In the genomic region with DNA sequence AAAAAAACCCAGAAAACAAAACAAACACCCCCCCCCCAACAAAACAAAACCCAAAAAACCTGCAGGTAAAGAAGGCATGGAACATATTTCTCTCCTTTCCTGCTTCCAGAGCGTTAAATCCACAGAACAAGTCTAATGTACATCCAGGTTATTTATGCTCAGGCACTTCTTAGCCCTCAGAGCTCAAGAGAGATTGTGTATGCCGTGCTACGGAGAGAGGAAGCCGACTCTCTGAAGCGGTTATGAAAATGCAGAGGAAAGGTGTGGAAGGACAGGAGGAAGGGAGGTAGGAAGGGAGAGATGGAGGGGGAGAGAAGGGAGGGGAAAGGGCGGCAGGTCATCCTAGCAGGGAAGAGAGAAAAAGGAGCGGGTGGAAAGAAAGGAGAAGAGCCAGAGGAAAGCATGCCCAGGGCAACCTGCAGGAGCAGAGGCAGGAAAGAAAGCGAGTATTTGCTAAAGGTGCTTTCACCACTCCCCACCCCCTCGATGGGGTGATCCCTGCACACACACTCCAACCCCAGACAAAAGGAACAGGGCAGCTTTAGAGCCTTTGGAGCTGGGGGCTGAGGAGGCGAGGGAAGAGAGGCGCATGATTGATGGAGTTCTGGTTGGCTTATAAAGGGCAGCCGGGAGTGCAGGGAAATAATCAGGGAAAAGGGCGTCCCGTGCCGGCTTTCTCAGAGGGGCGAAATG, we compare ENCODE assay signal across 9 mouse cellular contexts.
DNase-seq lines count a peak whose midpoint lies in the region; ATAC-seq and TF ChIP-seq lines count a peak whose summit lies in the region.
"Had no signal": no experiment of that assay in that cellular context is flagged by ENCODE, and none has a peak within 500 bp of the region (broad histone marks: within the 10 kb centered on the region; RNA-seq: fewer than 3 reads in every experiment).

No protein-coding gene starts in this region.

- no peak for TF ChIP-seq EP300 in heart, adult 2 months (IDR thresholded peaks at IDR 0.05; ENCODE audit: insufficient read depth, low read depth, low read length)

- no peaks in the 10 kb centered on the region for H3K27me3 ChIP-seq in heart, adult 2 months (ENCODE audit: control insufficient read depth, insufficient read depth, low read length)
- no peaks in the 10 kb centered on the region for H3K27me3 ChIP-seq in intestine, embryonic 15.5 days (replicated peaks)
- 0 out of 2 replicates have a peak, but pooled peaks cover 8% of the 10 kb centered on the region for H3K27me3 ChIP-seq in midbrain, embryonic 13.5 days

- no peak overlapping the region for H3K9ac ChIP-seq in heart, adult 2 months (ENCODE audit: low read depth, low read length)
- no peak overlapping the region for H3K9ac ChIP-seq in intestine, embryonic 15.5 days
- H3K9ac ChIP-seq in midbrain, embryonic 13.5 days (replicated peaks): peak overlapping the region; percentile 43

- peaks cover 3% of the 10 kb centered on the region; the same call in 1 of the 2 replicates for H3K36me3 ChIP-seq in heart, adult 2 months (ENCODE audit: control insufficient read depth, insufficient read depth, low read length)
- no peaks in the 10 kb centered on the region for H3K36me3 ChIP-seq in intestine, embryonic 15.5 days
- no peaks in the 10 kb centered on the region for H3K36me3 ChIP-seq in midbrain, embryonic 13.5 days

- intact Hi-C loops in heart, adult 2 months (cut with DNase I): loop anchor here (10.0 kb wide), 1 partner anchor 679 kb away; no protein-coding TSS in a partner anchor

- peak; percentile 58 for ATAC-seq in intestine, embryonic 15.5 days
- peak; percentile 89 for ATAC-seq in midbrain, embryonic 13.5 days

- TF ChIP-seq POLR2A in heart, adult 2 months (IDR thresholded peaks at IDR 0.05; ENCODE audit: insufficient read depth, low read depth, low read length): no peak

- no peaks in the 10 kb centered on the region for H3K9me3 ChIP-seq in intestine, embryonic 15.5 days
- H3K9me3 ChIP-seq in midbrain, embryonic 13.5 days: 0 out of 2 replicates have a peak, but pooled peaks cover 4% of the 10 kb centered on the region

- H3K27ac ChIP-seq in heart, adult 2 months: peak overlapping the region; percentile 26; the same call in 1 of the 2 replicates
- H3K27ac ChIP-seq in intestine, embryonic 15.5 days: no peak overlapping the region
- peak overlapping the region; percentile 40 for H3K27ac ChIP-seq in midbrain, embryonic 13.5 days

- no peaks in the 10 kb centered on the region for H3K79me2 ChIP-seq in heart, adult 2 months (replicated peaks; ENCODE audit: control insufficient read depth, insufficient read depth, low read length)

- no peak overlapping the region for H3K4me3 ChIP-seq in heart, adult 2 months
- peak overlapping the region; percentile 7 for H3K4me3 ChIP-seq in intestine, embryonic 15.5 days (replicated peaks)
- peak overlapping the region; percentile 33 for H3K4me3 ChIP-seq in midbrain, embryonic 13.5 days (replicated peaks)
- H3K4me3 ChIP-seq: erythroblast, embryonic 14.5 days had no signal

- no peak for TF ChIP-seq CTCF in heart, adult 2 months (IDR thresholded peaks at IDR 0.05)

- H3K4me2 ChIP-seq in intestine, embryonic 15.5 days (replicated peaks): peak overlapping the region; percentile 60
- H3K4me2 ChIP-seq in midbrain, embryonic 13.5 days (replicated peaks): peak overlapping the region; percentile 56

- 25% methylated on average over 16 of the region's 16 CpGs for WGBS in heart, adult 2 months
- WGBS in intestine, embryonic 15.5 days: 7% methylated on average over 16 of the region's 16 CpGs
- 6% methylated on average over 16 of the region's 16 CpGs for WGBS in midbrain, embryonic 13.5 days

- DNase-seq in heart, adult 2 months: peak in 1 of 2 experiments; percentile 22
- no peak for DNase-seq in heart, adult 8-10 months (ENCODE audit: low spot score)
- peak; percentile 74 for DNase-seq in embryo, embryonic 9.5 days (ENCODE audit: extremely low spot score)
- no peak for DNase-seq in thymus, postnatal 4 days
- no peak for DNase-seq in layer of hippocampus, postnatal 14 days (ENCODE audit: low spot score in 2 of 2)
- no peak for DNase-seq in urinary bladder, postnatal 36 days (ENCODE audit: low spot score in 2 of 2)

- no peaks in the 10 kb centered on the region; the same call in 1 of the 2 replicates for H3K4me1 ChIP-seq in heart, adult 2 months (ENCODE audit: control insufficient read depth, insufficient read depth, low read length)
- H3K4me1 ChIP-seq in intestine, embryonic 15.5 days (replicated peaks): peaks cover 8% of the 10 kb centered on the region; the same call in 1 of the 2 replicates
- peaks cover 15% of the 10 kb centered on the region for H3K4me1 ChIP-seq in midbrain, embryonic 13.5 days (replicated peaks)
